Mouse (Mus musculus): ENCODE data around the gene A730061H03Rik.
A peak's percentile ranks its signal among the peaks of the same experiment; 100 is the strongest.

A730061H03Rik gene

GRCm38 (mm10) chr14:55554635-55555034 is 5.6 kb downstream of the A730061H03Rik start:
- no peak for DNase-seq (ENCODE audit: extremely low read depth, insufficient read length, low spot score)

GRCm38 (mm10) chr14:55551794-55552193 is 8.4 kb downstream of the A730061H03Rik start:
- DNase-seq (ENCODE audit: extremely low read depth, insufficient read length, low spot score), result no peak

- DNase-seq (ENCODE audit: extremely low read depth, insufficient read length, low spot score), result no peak
Measured at GRCm38 (mm10) chr14:55551347-55551746, 8.9 kb downstream of the A730061H03Rik start.

GRCm38 (mm10) chr14:55550191-55550590 is 10.0 kb downstream of the A730061H03Rik start:
- DNase-seq (ENCODE audit: extremely low read depth, insufficient read length, low spot score), result no peak

GRCm38 (mm10) chr14:55544334-55544733 is 15.9 kb downstream of the A730061H03Rik start:
- no peak for DNase-seq (ENCODE audit: extremely low read depth, insufficient read length, low spot score)

GRCm38 (mm10) chr14:55542268-55542667 is 17.9 kb downstream of the A730061H03Rik start:
- DNase-seq (ENCODE audit: extremely low read depth, insufficient read length, low spot score), result no peak

GRCm38 (mm10) chr14:55540787-55541321 is 19.4 kb downstream of the A730061H03Rik start:
- peak; percentile 77 for DNase-seq (ENCODE audit: extremely low read depth, insufficient read length, low spot score)

- DNase-seq (ENCODE audit: extremely low read depth, insufficient read length, low spot score), result peak; percentile 95
Measured at GRCm38 (mm10) chr14:55540067-55540786, 20.0 kb downstream of the A730061H03Rik start, which contains the start of gene Pck2. TSS of gene Pck2 (plus strand) at chr14:55540266.

- no peak for DNase-seq (ENCODE audit: extremely low read depth, insufficient read length, low spot score)
Measured at GRCm38 (mm10) chr14:55536116-55536745, 24.0 kb downstream of the A730061H03Rik start.

GRCm38 (mm10) chr14:55527940-55528339 is 32.3 kb downstream of the A730061H03Rik start:
- DNase-seq (ENCODE audit: extremely low read depth, insufficient read length, low spot score), result peak; percentile 28

- DNase-seq (ENCODE audit: extremely low read depth, insufficient read length, low spot score), result no peak
Measured at GRCm38 (mm10) chr14:55526674-55527073, 33.5 kb downstream of the A730061H03Rik start.

GRCm38 (mm10) chr14:55524785-55525184 is 35.4 kb downstream of the A730061H03Rik start, which contains the start of gene Nrl:
TSS of gene Nrl (minus strand) at chr14:55524981.
- DNase-seq (ENCODE audit: extremely low read depth, insufficient read length, low spot score), result no peak

GRCm38 (mm10) chr14:55524062-55524461 is 36.1 kb downstream of the A730061H03Rik start:
- no peak for DNase-seq (ENCODE audit: extremely low read depth, insufficient read length, low spot score)

GRCm38 (mm10) chr14:55520451-55521361 is 39.5 kb downstream of the A730061H03Rik start:
- DNase-seq (ENCODE audit: extremely low read depth, insufficient read length, low spot score), result no peak

GRCm38 (mm10) chr14:55519604-55520003 is 40.6 kb downstream of the A730061H03Rik start:
- no peak for DNase-seq (ENCODE audit: extremely low read depth, insufficient read length, low spot score)

- DNase-seq (ENCODE audit: extremely low read depth, insufficient read length, low spot score), result no peak
Measured at GRCm38 (mm10) chr14:55518897-55519296, 41.3 kb downstream of the A730061H03Rik start.

GRCm38 (mm10) chr14:55515846-55516245 is 44.4 kb downstream of the A730061H03Rik start:
- no peak for DNase-seq (ENCODE audit: extremely low read depth, insufficient read length, low spot score)

GRCm38 (mm10) chr14:55513927-55514326 is 46.3 kb downstream of the A730061H03Rik start:
- no peak for DNase-seq (ENCODE audit: extremely low read depth, insufficient read length, low spot score)

GRCm38 (mm10) chr14:55511037-55511436 is 49.2 kb downstream of the A730061H03Rik start:
- DNase-seq (ENCODE audit: extremely low read depth, insufficient read length, low spot score), result no peak

GRCm38 (mm10) chr14:55510125-55510731 is 50.0 kb downstream of the A730061H03Rik start, which contains the start of gene Cpne6:
TSS of gene Cpne6 (plus strand) at chr14:55510445.
- no peak for DNase-seq (ENCODE audit: extremely low read depth, insufficient read length, low spot score)
